Mouse (Mus musculus): ENCODE results near the gene 2300002M23Rik. TPM values are rescaled to one million over a fixed set of nuclear protein-coding genes. Genes with fewer than 3 reads are reported as not detected.

The 2300002M23Rik gene
- polyA plus RNA-seq, 1 experiment from 2014 or later: not detected

GRCm38 (mm10) chr17:35538476-35538875 is 28.8 kb upstream of the 2300002M23Rik start:
- Histone ChIP-seq H3K9ac (replicated peaks; ENCODE audit: low read length) (no peak overlapping the region), H3K27me3 (ENCODE audit: control insufficient read depth, insufficient read depth, low read length) (no peaks in the 10 kb centered on the region), H3K9me3 (replicated peaks; ENCODE audit: control insufficient read depth, low read length) (no peaks in the 10 kb centered on the region), H3K4me1 (ENCODE audit: control insufficient read depth, insufficient read depth, low read length) (no peaks in the 10 kb centered on the region), H3K4me3 (ENCODE audit: low read depth, low read length) (no peak overlapping the region), H3K4me2 (ENCODE audit: low read depth, low read length) (no peak overlapping the region), H3K27ac (replicated peaks; ENCODE audit: low read depth, low read length) (no peak overlapping the region), H3K36me3 (replicated peaks; ENCODE audit: control insufficient read depth, insufficient read depth, low read depth, low read length) (no peaks in the 10 kb centered on the region)
- DNase-seq (ENCODE audit: low spot score) (no peak), ATAC-seq (replicated peaks; ENCODE audit: insufficient number of reproducible peaks, low FRiP score, low TSS enrichment, low read depth) (no peak)
- 74% methylated on average over 1 of the region's 1 CpGs for WGBS

GRCm38 (mm10) chr17:35539540-35539939 is 27.7 kb upstream of the 2300002M23Rik start:
- H3K9ac ChIP-seq (replicated peaks; ENCODE audit: low read length): no peak overlapping the region
- ATAC-seq (replicated peaks; ENCODE audit: insufficient number of reproducible peaks, low FRiP score, low TSS enrichment, low read depth) (no peak), DNase-seq (ENCODE audit: low spot score) (no peak)
- WGBS: 62% methylated on average over 10 of the region's 10 CpGs
- no peaks in the 10 kb centered on the region for H3K36me3 ChIP-seq (replicated peaks; ENCODE audit: control insufficient read depth, insufficient read depth, low read depth, low read length)
- no peaks in the 10 kb centered on the region for H3K27me3 ChIP-seq (ENCODE audit: control insufficient read depth, insufficient read depth, low read length)
- H3K9me3 ChIP-seq (replicated peaks; ENCODE audit: control insufficient read depth, low read length): no peaks in the 10 kb centered on the region
- H3K27ac ChIP-seq (replicated peaks; ENCODE audit: low read depth, low read length): no peak overlapping the region
- no peak overlapping the region for H3K4me2 ChIP-seq (ENCODE audit: low read depth, low read length)
- no peaks in the 10 kb centered on the region for H3K4me1 ChIP-seq (ENCODE audit: control insufficient read depth, insufficient read depth, low read length)
- H3K4me3 ChIP-seq (ENCODE audit: low read depth, low read length): no peak overlapping the region

- H3K4me2 ChIP-seq (ENCODE audit: low read depth, low read length): no peak overlapping the region
- H3K27me3 ChIP-seq (ENCODE audit: control insufficient read depth, insufficient read depth, low read length): no peaks in the 10 kb centered on the region
- no peak overlapping the region for H3K4me3 ChIP-seq (ENCODE audit: low read depth, low read length)
- H3K4me1 ChIP-seq (ENCODE audit: control insufficient read depth, insufficient read depth, low read length): no peaks in the 10 kb centered on the region
- H3K36me3 ChIP-seq (replicated peaks; ENCODE audit: control insufficient read depth, insufficient read depth, low read depth, low read length): no peaks in the 10 kb centered on the region
- H3K9ac ChIP-seq (replicated peaks; ENCODE audit: low read length): no peak overlapping the region
- no peak for DNase-seq (ENCODE audit: low spot score)
- no peaks in the 10 kb centered on the region for H3K9me3 ChIP-seq (replicated peaks; ENCODE audit: control insufficient read depth, low read length)
- no peak overlapping the region for H3K27ac ChIP-seq (replicated peaks; ENCODE audit: low read depth, low read length)
- ATAC-seq (replicated peaks; ENCODE audit: insufficient number of reproducible peaks, low FRiP score, low TSS enrichment, low read depth): no peak
- 85% methylated on average over 15 of the region's 15 CpGs for WGBS
Observed at GRCm38 (mm10) chr17:35542761-35543411, 24.4 kb upstream of the 2300002M23Rik start.

GRCm38 (mm10) chr17:35543412-35543861 is 23.8 kb upstream of the 2300002M23Rik start:
- H3K9me3 ChIP-seq (replicated peaks; ENCODE audit: control insufficient read depth, low read length): no peaks in the 10 kb centered on the region
- H3K4me2 ChIP-seq (ENCODE audit: low read depth, low read length): no peak overlapping the region
- no peak overlapping the region for H3K4me3 ChIP-seq (ENCODE audit: low read depth, low read length)
- H3K9ac ChIP-seq (replicated peaks; ENCODE audit: low read length): no peak overlapping the region
- H3K27me3 ChIP-seq (ENCODE audit: control insufficient read depth, insufficient read depth, low read length): no peaks in the 10 kb centered on the region
- DNase-seq (ENCODE audit: low spot score) (no peak), ATAC-seq (replicated peaks; ENCODE audit: insufficient number of reproducible peaks, low FRiP score, low TSS enrichment, low read depth) (no peak)
- no peak overlapping the region for H3K27ac ChIP-seq (replicated peaks; ENCODE audit: low read depth, low read length)
- H3K36me3 ChIP-seq (replicated peaks; ENCODE audit: control insufficient read depth, insufficient read depth, low read depth, low read length): no peaks in the 10 kb centered on the region
- WGBS: 54% methylated on average over 14 of the region's 14 CpGs
- H3K4me1 ChIP-seq (ENCODE audit: control insufficient read depth, insufficient read depth, low read length): no peaks in the 10 kb centered on the region

- ATAC-seq (replicated peaks; ENCODE audit: insufficient number of reproducible peaks, low FRiP score, low TSS enrichment, low read depth): no peak
- no peak overlapping the region for H3K9ac ChIP-seq (replicated peaks; ENCODE audit: low read length)
- no peaks in the 10 kb centered on the region for H3K36me3 ChIP-seq (replicated peaks; ENCODE audit: control insufficient read depth, insufficient read depth, low read depth, low read length)
- no peak overlapping the region for H3K4me3 ChIP-seq (ENCODE audit: low read depth, low read length)
- no peak for DNase-seq (ENCODE audit: low spot score)
- no peaks in the 10 kb centered on the region for H3K9me3 ChIP-seq (replicated peaks; ENCODE audit: control insufficient read depth, low read length)
- no peak overlapping the region for H3K4me2 ChIP-seq (ENCODE audit: low read depth, low read length)
- 82% methylated on average over 6 of the region's 6 CpGs for WGBS
- no peaks in the 10 kb centered on the region for H3K4me1 ChIP-seq (ENCODE audit: control insufficient read depth, insufficient read depth, low read length)
- H3K27me3 ChIP-seq (ENCODE audit: control insufficient read depth, insufficient read depth, low read length): no peaks in the 10 kb centered on the region
- no peak overlapping the region for H3K27ac ChIP-seq (replicated peaks; ENCODE audit: low read depth, low read length)
Observed at GRCm38 (mm10) chr17:35544001-35544400, 23.2 kb upstream of the 2300002M23Rik start.

GRCm38 (mm10) chr17:35544680-35545079 is 22.6 kb upstream of the 2300002M23Rik start:
- Histone ChIP-seq H3K9ac (replicated peaks; ENCODE audit: low read length) (no peak overlapping the region), H3K4me2 (ENCODE audit: low read depth, low read length) (no peak overlapping the region), H3K27ac (replicated peaks; ENCODE audit: low read depth, low read length) (no peak overlapping the region), H3K4me1 (ENCODE audit: control insufficient read depth, insufficient read depth, low read length) (no peaks in the 10 kb centered on the region), H3K9me3 (replicated peaks; ENCODE audit: control insufficient read depth, low read length) (no peaks in the 10 kb centered on the region), H3K4me3 (ENCODE audit: low read depth, low read length) (no peak overlapping the region), H3K27me3 (ENCODE audit: control insufficient read depth, insufficient read depth, low read length) (no peaks in the 10 kb centered on the region), H3K36me3 (replicated peaks; ENCODE audit: control insufficient read depth, insufficient read depth, low read depth, low read length) (no peaks in the 10 kb centered on the region)
- 42% methylated on average over 6 of the region's 6 CpGs for WGBS
- DNase-seq (ENCODE audit: low spot score) (peak; percentile 72), ATAC-seq (replicated peaks; ENCODE audit: insufficient number of reproducible peaks, low FRiP score, low TSS enrichment, low read depth) (peak; percentile 50; the same call in 1 of the 2 replicates)

GRCm38 (mm10) chr17:35547465-35547864 is 19.8 kb upstream of the 2300002M23Rik start:
- Histone ChIP-seq H3K4me1 (ENCODE audit: control insufficient read depth, insufficient read depth, low read length) (no peaks in the 10 kb centered on the region), H3K4me3 (ENCODE audit: low read depth, low read length) (no peak overlapping the region), H3K9ac (replicated peaks; ENCODE audit: low read length) (no peak overlapping the region), H3K36me3 (replicated peaks; ENCODE audit: control insufficient read depth, insufficient read depth, low read depth, low read length) (no peaks in the 10 kb centered on the region), H3K4me2 (ENCODE audit: low read depth, low read length) (no peak overlapping the region), H3K27ac (replicated peaks; ENCODE audit: low read depth, low read length) (no peak overlapping the region), H3K27me3 (ENCODE audit: control insufficient read depth, insufficient read depth, low read length) (no peaks in the 10 kb centered on the region), H3K9me3 (replicated peaks; ENCODE audit: control insufficient read depth, low read length) (no peaks in the 10 kb centered on the region)
- no peak for DNase-seq (ENCODE audit: low spot score)
- ATAC-seq (replicated peaks; ENCODE audit: insufficient number of reproducible peaks, low FRiP score, low TSS enrichment, low read depth): no peak
- 60% methylated on average over 2 of the region's 2 CpGs for WGBS

- Histone ChIP-seq H3K4me2 (ENCODE audit: low read depth, low read length) (no peak overlapping the region), H3K27me3 (ENCODE audit: control insufficient read depth, insufficient read depth, low read length) (no peaks in the 10 kb centered on the region), H3K4me1 (ENCODE audit: control insufficient read depth, insufficient read depth, low read length) (no peaks in the 10 kb centered on the region), H3K36me3 (replicated peaks; ENCODE audit: control insufficient read depth, insufficient read depth, low read depth, low read length) (no peaks in the 10 kb centered on the region), H3K9ac (replicated peaks; ENCODE audit: low read length) (no peak overlapping the region), H3K4me3 (ENCODE audit: low read depth, low read length) (no peak overlapping the region), H3K9me3 (replicated peaks; ENCODE audit: control insufficient read depth, low read length) (no peaks in the 10 kb centered on the region), H3K27ac (replicated peaks; ENCODE audit: low read depth, low read length) (no peak overlapping the region)
- ATAC-seq (replicated peaks; ENCODE audit: insufficient number of reproducible peaks, low FRiP score, low TSS enrichment, low read depth) (no peak), DNase-seq (ENCODE audit: low spot score) (no peak)
- WGBS: 22% methylated on average over 5 of the region's 5 CpGs
Observed at GRCm38 (mm10) chr17:35548636-35549035, 18.6 kb upstream of the 2300002M23Rik start.

All from embryonic facial prominence, embryonic 11.5 days (tissue).